Mouse (Mus musculus) A20 (cell line): ENCODE measurements around the gene Evi5.

ENCODE experiments used
- DNase-seq: peaks from one replicate; pipeline ENCODE4 v3.0.0-alpha.2; 2011; ENCODE audit warnings: low read depth, low spot score

Evi5 gene

GRCm38 (mm10) chr5:107711689-107712088, 163.2 kb downstream of the Evi5 start:
- no peak for DNase-seq

- peak; percentile 49 for DNase-seq
Measured at GRCm38 (mm10) chr5:107708124-107708797, 166.6 kb downstream of the Evi5 start.

- DNase-seq: no peak
Measured at GRCm38 (mm10) chr5:107706262-107706661, 168.6 kb downstream of the Evi5 start.

GRCm38 (mm10) chr5:107705756-107706155, 169.2 kb downstream of the Evi5 start:
- DNase-seq: no peak

- DNase-seq: peak; percentile 69
Measured at GRCm38 (mm10) chr5:107703207-107703763, 171.6 kb downstream of the Evi5 start.

GRCm38 (mm10) chr5:107701658-107702057, 173.2 kb downstream of the Evi5 start:
- no peak for DNase-seq

- DNase-seq: peak; percentile 21
Measured at GRCm38 (mm10) chr5:107700873-107701272, 174.0 kb downstream of the Evi5 start.

GRCm38 (mm10) chr5:107698888-107699287, 176.0 kb downstream of the Evi5 start:
- DNase-seq: no peak

GRCm38 (mm10) chr5:107695019-107695418, 179.9 kb downstream of the Evi5 start:
- DNase-seq: no peak
